Comparison of ENCODE assay signal across 7 mouse cellular contexts in the genomic region with DNA sequence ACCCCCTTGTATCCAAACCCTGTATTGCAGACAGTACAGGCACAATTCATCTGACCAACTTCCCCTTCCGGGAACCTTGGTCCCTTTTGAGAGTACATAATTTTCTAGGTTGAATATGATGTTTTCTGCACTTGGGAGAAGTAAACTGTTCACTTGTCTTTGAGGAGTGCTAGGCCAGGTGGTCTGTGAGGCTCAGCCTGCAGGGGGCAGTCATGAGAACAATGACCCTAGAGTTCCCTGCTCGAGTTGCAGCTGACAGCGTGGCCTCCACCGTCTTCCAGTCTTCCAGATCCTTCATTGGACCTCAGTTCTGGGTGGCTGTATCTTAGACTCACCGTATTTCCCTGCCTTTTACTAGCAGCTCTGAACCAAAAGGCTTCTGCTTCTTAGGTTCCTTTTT. TPM values are rescaled to one million over a fixed set of nuclear protein-coding genes. Genes with fewer than 3 reads are reported as not detected.
DNase-seq lines count a peak whose midpoint lies in the region; ATAC-seq lines count a peak whose summit lies in the region.

No protein-coding gene starts in this region.

- H3K4me1 ChIP-seq in midbrain, embryonic 10.5 days: peaks cover 50% of the 10 kb centered on the region
- peaks cover 19% of the 10 kb centered on the region for H3K4me1 ChIP-seq in midbrain, embryonic 16.5 days (ENCODE audit: control insufficient read depth, insufficient read depth, low read length)

- intact Hi-C loops in heart, postnatal 14 days (cut with DNase I): loop anchor here (2.0 kb wide), 1 partner anchor 22 kb away; no protein-coding TSS in a partner anchor

- no peaks in the 10 kb centered on the region for H3K9me3 ChIP-seq in midbrain, embryonic 10.5 days (replicated peaks)
- no peaks in the 10 kb centered on the region for H3K9me3 ChIP-seq in midbrain, embryonic 16.5 days (replicated peaks; ENCODE audit: control insufficient read depth, low read length, poor library complexity, severe bottlenecking)

- ATAC-seq in midbrain, embryonic 16.5 days: no peak

- peaks cover 96% of the 10 kb centered on the region for H3K27me3 ChIP-seq in midbrain, embryonic 10.5 days (ENCODE audit: low read depth, poor library complexity, severe bottlenecking)
- no peaks in the 10 kb centered on the region for H3K27me3 ChIP-seq in midbrain, embryonic 16.5 days (ENCODE audit: control insufficient read depth, insufficient read depth, low read depth, low read length)

- no peak overlapping the region for H3K4me2 ChIP-seq in midbrain, embryonic 16.5 days (ENCODE audit: low read length)

- no peak overlapping the region for H3K27ac ChIP-seq in midbrain, embryonic 10.5 days (replicated peaks)
- no peak overlapping the region for H3K27ac ChIP-seq in midbrain, embryonic 16.5 days (ENCODE audit: low read length)

- H3K4me3 ChIP-seq in midbrain, embryonic 10.5 days: no peak overlapping the region
- H3K4me3 ChIP-seq in midbrain, embryonic 16.5 days (ENCODE audit: low read depth, low read length): no peak overlapping the region

- 26% methylated on average over 5 of the region's 5 CpGs for WGBS in midbrain, embryonic 10.5 days
- 26% methylated on average over 5 of the region's 5 CpGs for WGBS in midbrain, embryonic 16.5 days

- H3K36me3 ChIP-seq in midbrain, embryonic 10.5 days: no peaks in the 10 kb centered on the region
- H3K36me3 ChIP-seq in midbrain, embryonic 16.5 days (ENCODE audit: control insufficient read depth, insufficient read depth, low read length): no peaks in the 10 kb centered on the region

- peak; percentile 68 for DNase-seq in midbrain, embryonic 10.5 days (ENCODE audit: low spot score)
- DNase-seq in MN1 (ENCODE audit: low spot score): peak; percentile 46
- DNase-seq in cerebellum, adult 18-20 months: peak; percentile 81 to 84
- peak; percentile 81 to 83 for DNase-seq in heart, postnatal 14 days
- peak; percentile 48 to 59 for DNase-seq in lung, adult 18-20 months
- DNase-seq in spleen, postnatal 36 days (ENCODE audit: low spot score in 2 of 2): peak; percentile 56 to 62

- H3K9ac ChIP-seq in midbrain, embryonic 16.5 days (ENCODE audit: low read depth, low read length): no peak overlapping the region

RNA-seq across cellular contexts. Expression of gene Sema7a, which starts 4.7 kb away (rescaled TPM):
- 0.26 and 0.27 TPM in 2 replicates for polyA plus RNA-seq in midbrain, embryonic 10.5 days (2016; fragmentation: Nextera tagmentation; extraction: Ambion mirVana)
- polyA plus RNA-seq in midbrain, embryonic 16.5 days (2015; fragmentation: Nextera tagmentation; extraction: Ambion mirVana): 1.6 and 1.9 TPM in 2 replicates
- 10 to 100 TPM; 38.9 to 43.7 TPM for total RNA-seq in heart, postnatal 14 days (2021)

RNA-seq across cellular contexts. Expression of gene Ubl7, which starts 33.8 kb away (rescaled TPM):
- polyA plus RNA-seq in midbrain, embryonic 10.5 days (2016; fragmentation: Nextera tagmentation; extraction: Ambion mirVana): 111 and 120 TPM in 2 replicates
- 173 and 176 TPM in 2 replicates for polyA plus RNA-seq in midbrain, embryonic 16.5 days (2015; fragmentation: Nextera tagmentation; extraction: Ambion mirVana)
- 10 to 100 TPM; 70.7 to 73.5 TPM for total RNA-seq in heart, postnatal 14 days (2021)
